Mouse (Mus musculus): ENCODE results near the gene Apbb2. TPM values are rescaled to one million over a fixed set of nuclear protein-coding genes. Genes with fewer than 3 reads are reported as not detected.
A peak's percentile ranks its signal among the peaks of the same experiment; 100 is the strongest.

Apbb2 gene
- total and polyA plus RNA-seq, 3 experiments, result 0.34 to 0.40 (median 0.34) TPM

DNA sequence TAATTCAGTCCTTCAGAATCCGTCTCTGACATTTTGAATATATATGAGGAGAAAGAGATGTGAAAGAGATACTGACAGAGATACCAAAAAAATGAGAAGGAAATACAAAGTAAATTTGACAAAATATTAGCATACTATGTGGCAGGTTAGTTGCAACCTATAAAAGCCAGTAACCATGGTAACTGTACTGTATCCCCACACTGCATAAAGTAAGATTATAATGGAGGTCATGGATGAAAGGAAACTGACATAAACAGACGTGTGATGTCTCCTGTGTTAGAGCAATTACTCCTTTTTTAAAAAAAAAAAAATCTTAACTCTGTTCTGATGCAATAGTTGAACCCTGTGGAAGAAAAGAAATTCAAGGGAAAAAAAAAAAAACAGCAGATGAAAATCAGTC, 97.3 kb downstream of the Apbb2 start:
- H3K79me2 ChIP-seq (replicated peaks; ENCODE audit: control insufficient read depth, extremely low read depth, insufficient read depth, poor library complexity, severe bottlenecking), result no peaks in the 10 kb centered on the region
- H3K9me3 ChIP-seq (replicated peaks; ENCODE audit: low read length), result no peaks in the 10 kb centered on the region
- H3K36me3 ChIP-seq (replicated peaks in 1 of 2; ENCODE audit: control insufficient read depth in 1 of 2, insufficient read depth in 1 of 2, low read length in 1 of 2), result no peaks in the 10 kb centered on the region
- H3K4me2 ChIP-seq (ENCODE audit: insufficient read depth, low read depth, poor library complexity, severe bottlenecking), result no peak overlapping the region
- dilution Hi-C loops (cut with MboI; ENCODE audit: extremely low pct_ligation_motif_present, extremely low pct_unique_long_range_greater_than_20kb, low sequenced_read_pairs), result no loop called here
- no peak overlapping the region for H3K27ac ChIP-seq (ENCODE audit: insufficient read depth, low read depth)
- H3K4me3 ChIP-seq (replicated peaks in 1 of 3; ENCODE audit: low read depth in 2 of 3, low read length in 2 of 3, poor library complexity in 1 of 3), result no peak overlapping the region
- H3K9ac ChIP-seq (ENCODE audit: insufficient read depth, low read depth), result no peak overlapping the region
- H3K27me3 ChIP-seq (replicated peaks), result no peaks in the 10 kb centered on the region
- no peak for DNase-seq (ENCODE audit: extremely low read depth)
- TF ChIP-seq ZNF384 (IDR thresholded peaks at IDR 0.05; ENCODE audit: low read depth, low read length) (peak; percentile 43; the same call in 1 of the 2 replicates), RCOR1 (conservative IDR thresholded peaks at IDR 0.05; ENCODE audit: low read depth, low read length) (no peak)
- peaks cover 7 to 28% of the 10 kb centered on the region in 2 experiments for H3K4me1 ChIP-seq (ENCODE audit: control insufficient read depth in 1 of 2, insufficient read depth in 2 of 2)
- in situ Hi-C loops (cut with MboI; ENCODE audit: low pct_ligation_motif_present, low pct_unique_long_range_greater_than_20kb, low sequenced_read_pairs), result no loop called here

DNA sequence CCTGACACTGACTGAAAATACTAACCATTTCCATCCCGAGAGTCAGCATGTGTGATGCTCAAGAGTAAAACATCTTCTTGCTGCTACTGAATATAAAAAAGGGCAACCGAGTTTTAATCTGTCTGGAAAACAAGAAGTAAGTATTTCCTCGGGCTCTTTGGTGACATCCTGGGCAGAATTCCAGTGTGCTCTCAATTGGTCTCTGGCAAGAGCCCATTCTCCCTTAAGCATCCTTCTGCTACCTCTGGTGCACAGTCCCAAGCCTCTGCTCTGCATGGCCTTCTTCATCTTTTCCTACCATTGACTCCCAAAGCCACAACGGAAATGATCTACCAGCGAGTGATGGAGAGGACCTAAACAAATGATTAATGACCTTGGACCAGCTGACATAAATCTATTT, 99.1 kb downstream of the Apbb2 start:
- dilution Hi-C loops (cut with MboI; ENCODE audit: extremely low pct_ligation_motif_present, extremely low pct_unique_long_range_greater_than_20kb, low sequenced_read_pairs), result no loop called here
- H3K4me3 ChIP-seq (replicated peaks in 1 of 3; ENCODE audit: low read depth in 2 of 3, low read length in 2 of 3, poor library complexity in 1 of 3), result no peak overlapping the region
- H3K79me2 ChIP-seq (replicated peaks; ENCODE audit: control insufficient read depth, extremely low read depth, insufficient read depth, poor library complexity, severe bottlenecking), result no peaks in the 10 kb centered on the region
- in situ Hi-C loops (cut with MboI; ENCODE audit: low pct_ligation_motif_present, low pct_unique_long_range_greater_than_20kb, low sequenced_read_pairs), result no loop called here
- TF ChIP-seq GABPA (IDR thresholded peaks at IDR 0.05; ENCODE audit: insufficient replicate concordance, low read depth, low read length), result no peak
- TF ChIP-seq TBP (conservative IDR thresholded peaks at IDR 0.05; ENCODE audit: low read depth, low read length), result no peak
- no peak for TF ChIP-seq EP300 (IDR thresholded peaks at IDR 0.05; ENCODE audit: low read length)
- no peak for TF ChIP-seq RAD21 (IDR thresholded peaks at IDR 0.05; ENCODE audit: low read depth, low read length)
- no peak for TF ChIP-seq CHD1 (IDR thresholded peaks at IDR 0.05; ENCODE audit: low read depth, low read length)
- TF ChIP-seq ZKSCAN1 (IDR thresholded peaks at IDR 0.05; ENCODE audit: borderline replicate concordance, low read depth, low read length), result no peak
- no peak for TF ChIP-seq RCOR1 (conservative IDR thresholded peaks at IDR 0.05; ENCODE audit: low read depth, low read length)
- no peak for TF ChIP-seq MAZ (IDR thresholded peaks at IDR 0.05; ENCODE audit: low read depth, low read length)
- no peak for TF ChIP-seq PAX5 (IDR thresholded peaks at IDR 0.05; ENCODE audit: low read length)
- TF ChIP-seq MAX (IDR thresholded peaks at IDR 0.05; ENCODE audit: low read length), result no peak
- TF ChIP-seq NELFE (IDR thresholded peaks at IDR 0.05; ENCODE audit: low read depth, low read length), result no peak
- no peak for TF ChIP-seq MAFK (IDR thresholded peaks at IDR 0.05; ENCODE audit: insufficient replicate concordance, low read length)
- TF ChIP-seq ETS1 (conservative IDR thresholded peaks at IDR 0.05; ENCODE audit: low read depth, low read length), result no peak
- no peak for TF ChIP-seq KAT2A (IDR thresholded peaks at IDR 0.05; ENCODE audit: insufficient replicate concordance, low read length)
- no peak for TF ChIP-seq ZNF384 (IDR thresholded peaks at IDR 0.05; ENCODE audit: low read depth, low read length)
- no peak for TF ChIP-seq POLR2AphosphoS2 (IDR thresholded peaks at IDR 0.05; ENCODE audit: low read depth, low read length)
- H3K4me1 ChIP-seq (ENCODE audit: control insufficient read depth in 1 of 2, insufficient read depth in 2 of 2), result peaks cover 3 to 20% of the 10 kb centered on the region in 2 experiments; a peak in 3 of 4 replicates
- H3K27ac ChIP-seq (ENCODE audit: insufficient read depth, low read depth), result no peak overlapping the region
- H3K4me2 ChIP-seq (ENCODE audit: insufficient read depth, low read depth, poor library complexity, severe bottlenecking), result no peak overlapping the region
- no peak overlapping the region for H3K9ac ChIP-seq (ENCODE audit: insufficient read depth, low read depth)
- H3K27me3 ChIP-seq (replicated peaks), result no peaks in the 10 kb centered on the region
- DNase-seq (ENCODE audit: extremely low read depth), result no peak
- H3K36me3 ChIP-seq (replicated peaks in 1 of 2; ENCODE audit: control insufficient read depth in 1 of 2, insufficient read depth in 1 of 2, low read length in 1 of 2), result no peaks in the 10 kb centered on the region
- H3K9me3 ChIP-seq (replicated peaks; ENCODE audit: low read length), result no peaks in the 10 kb centered on the region

All from CH12.LX (cell line).